Comparison of ENCODE assay signal across 8 mouse cellular contexts in genomic region chr7:28208988-28209508, GRCm38 (mm10). TPM values are rescaled to one million over a fixed set of nuclear protein-coding genes. Genes with fewer than 3 reads are reported as not detected.
A peak's percentile ranks its signal among the peaks of the same experiment; 100 is the strongest.
DNase-seq lines count a peak whose midpoint lies in the region; ATAC-seq and TF ChIP-seq lines count a peak whose summit lies in the region.

No protein-coding gene starts in this region.

- no peaks in the 10 kb centered on the region for H3K9me3 ChIP-seq in hindbrain, embryonic 13.5 days
- H3K9me3 ChIP-seq in lung, postnatal 0 days (ENCODE audit: low read length): no peaks in the 10 kb centered on the region

- peak overlapping the region; percentile 28 for H3K4me3 ChIP-seq in hindbrain, embryonic 13.5 days
- H3K4me3 ChIP-seq in lung, postnatal 0 days (ENCODE audit: low read depth, low read length): no peak overlapping the region

- peak overlapping the region; percentile 52 for H3K4me2 ChIP-seq in hindbrain, embryonic 13.5 days
- H3K4me2 ChIP-seq in lung, postnatal 0 days (replicated peaks; ENCODE audit: low read depth, low read length): peak overlapping the region; percentile 44

- no peak overlapping the region; the same call in 1 of the 2 replicates for H3K9ac ChIP-seq in hindbrain, embryonic 13.5 days
- H3K9ac ChIP-seq in lung, postnatal 0 days (replicated peaks; ENCODE audit: low read depth): no peak overlapping the region

- H3K27ac ChIP-seq in hindbrain, embryonic 13.5 days: no peak overlapping the region
- no peak overlapping the region for H3K27ac ChIP-seq in lung, postnatal 0 days (ENCODE audit: low read length)

- no peaks in the 10 kb centered on the region for H3K36me3 ChIP-seq in hindbrain, embryonic 13.5 days
- H3K36me3 ChIP-seq in lung, postnatal 0 days (ENCODE audit: insufficient read depth, low read length): no peaks in the 10 kb centered on the region

- WGBS in hindbrain, embryonic 13.5 days: 54% methylated on average over 19 of the region's 19 CpGs
- 49% methylated on average over 19 of the region's 19 CpGs for WGBS in lung, postnatal 0 days

- 0 out of 2 replicates have a peak, but pooled peaks cover 3% of the 10 kb centered on the region for H3K27me3 ChIP-seq in hindbrain, embryonic 13.5 days
- H3K27me3 ChIP-seq in lung, postnatal 0 days (replicated peaks; ENCODE audit: insufficient read depth, low read length): no peaks in the 10 kb centered on the region

- H3K4me1 ChIP-seq in hindbrain, embryonic 13.5 days (replicated peaks): no peaks in the 10 kb centered on the region
- no peaks in the 10 kb centered on the region for H3K4me1 ChIP-seq in lung, postnatal 0 days (ENCODE audit: insufficient read depth, low read depth, low read length)

- no peak for TF ChIP-seq CTCF in lung, postnatal 0 days (IDR thresholded peaks at IDR 0.05)

- peak; percentile 84 for DNase-seq in MN1 (ENCODE audit: low spot score)
- peak; percentile 56 to 70 for DNase-seq in cerebellum, postnatal 10 days
- DNase-seq in frontal cortex, postnatal 36 days (ENCODE audit: low spot score in 2 of 2): peak; percentile 71 to 83
- peak; percentile 45 to 67 for DNase-seq in layer of hippocampus, postnatal 10 days (ENCODE audit: low spot score in 2 of 2)
- DNase-seq in lung, postnatal 0 days (ENCODE audit: low spot score): peak; percentile 86
- DNase-seq in ovary, postnatal 36 days (ENCODE audit: low spot score): peak; percentile 71
- peak; percentile 69 to 76 for DNase-seq in thymus, postnatal 36 days

- ATAC-seq in hindbrain, embryonic 13.5 days (ENCODE audit: low FRiP score): no peak
- ATAC-seq in lung, postnatal 0 days: peak; percentile 62

- TF ChIP-seq EP300 in lung, postnatal 0 days (IDR thresholded peaks at IDR 0.05): no peak

RNA-seq across cellular contexts. Expression of gene Dyrk1b, which starts 29.8 kb away (rescaled TPM):
- 15.1 and 16.3 TPM in 2 replicates for polyA plus RNA-seq in hindbrain, embryonic 13.5 days (2015; fragmentation: Nextera tagmentation; extraction: Ambion mirVana)
- 10 to 100 TPM; 31.6 to 35.6 TPM for total RNA-seq in layer of hippocampus, postnatal 10 days (2021)
- polyA plus RNA-seq in lung, postnatal 0 days (2015; fragmentation: Nextera tagmentation; extraction: Ambion mirVana): 11.6 and 12.2 TPM in 2 replicates

RNA-seq across cellular contexts. Expression of gene Fbl, which starts 39.5 kb away (rescaled TPM):
- polyA plus RNA-seq in hindbrain, embryonic 13.5 days (2015; fragmentation: Nextera tagmentation; extraction: Ambion mirVana): 84.2 and 92.0 TPM in 2 replicates
- total RNA-seq in layer of hippocampus, postnatal 10 days (2021): 10 to 100 TPM; 69.3 to 77.2 TPM
- 36.1 and 37.2 TPM in 2 replicates for polyA plus RNA-seq in lung, postnatal 0 days (2015; fragmentation: Nextera tagmentation; extraction: Ambion mirVana)

RNA-seq across cellular contexts. Expression of gene Eid2, which starts 58.6 kb away (rescaled TPM):
- polyA plus RNA-seq in hindbrain, embryonic 13.5 days (2015; fragmentation: Nextera tagmentation; extraction: Ambion mirVana): 4.3 and 4.6 TPM in 2 replicates
- 10 to 100 TPM; 67.3 to 68.9 TPM for total RNA-seq in layer of hippocampus, postnatal 10 days (2021)
- 3.0 and 4.3 TPM in 2 replicates for polyA plus RNA-seq in lung, postnatal 0 days (2015; fragmentation: Nextera tagmentation; extraction: Ambion mirVana)
